Mouse (Mus musculus) adrenal gland, adult 8-10 months (tissue): ENCODE data around the gene Slc16a11. TPM values are rescaled to one million over a fixed set of nuclear protein-coding genes. Genes with fewer than 3 reads are reported as not detected.

Experiments
- DNase-seq: peaks from one replicate; pipeline ENCODE4 v3.0.0; 2022
- total RNA-seq, 4 experiments: library from RNA; stranded (reverse); gene quantifications; 2 replicates each; pipeline ENCODE4 v1.2.4; 2022

Slc16a11 gene
- total RNA-seq, 4 experiments from 2014 or later: 0.23 to 2.0 (median 0.86) TPM

DNA sequence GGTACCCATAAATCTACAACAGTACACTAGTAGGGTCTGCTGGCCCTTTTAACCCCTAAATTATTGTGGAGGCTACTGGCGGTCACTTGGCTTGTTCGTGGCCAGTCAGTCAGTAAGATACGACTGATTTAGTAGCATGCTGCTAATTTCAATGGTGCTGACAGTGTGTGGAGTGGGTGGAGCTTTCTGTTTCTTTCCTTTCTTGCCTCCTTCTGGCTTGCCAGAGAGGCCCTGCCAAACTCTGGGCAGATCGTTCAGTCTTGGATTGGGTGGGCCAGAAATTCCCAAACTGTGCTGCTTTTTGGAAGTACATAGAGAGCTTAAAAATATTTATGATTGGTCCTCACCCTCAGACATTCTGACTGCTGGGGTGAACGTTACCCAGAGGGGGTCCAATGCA, 14.6 kb downstream of the Slc16a11 start:
- no peak for DNase-seq

- no peak for DNase-seq
Measured at GRCm38 (mm10) chr11:70227661-70228245, 15.2 kb downstream of the Slc16a11 start.

GRCm38 (mm10) chr11:70228828-70229227, 16.3 kb downstream of the Slc16a11 start:
- DNase-seq: peak; percentile 79

DNA sequence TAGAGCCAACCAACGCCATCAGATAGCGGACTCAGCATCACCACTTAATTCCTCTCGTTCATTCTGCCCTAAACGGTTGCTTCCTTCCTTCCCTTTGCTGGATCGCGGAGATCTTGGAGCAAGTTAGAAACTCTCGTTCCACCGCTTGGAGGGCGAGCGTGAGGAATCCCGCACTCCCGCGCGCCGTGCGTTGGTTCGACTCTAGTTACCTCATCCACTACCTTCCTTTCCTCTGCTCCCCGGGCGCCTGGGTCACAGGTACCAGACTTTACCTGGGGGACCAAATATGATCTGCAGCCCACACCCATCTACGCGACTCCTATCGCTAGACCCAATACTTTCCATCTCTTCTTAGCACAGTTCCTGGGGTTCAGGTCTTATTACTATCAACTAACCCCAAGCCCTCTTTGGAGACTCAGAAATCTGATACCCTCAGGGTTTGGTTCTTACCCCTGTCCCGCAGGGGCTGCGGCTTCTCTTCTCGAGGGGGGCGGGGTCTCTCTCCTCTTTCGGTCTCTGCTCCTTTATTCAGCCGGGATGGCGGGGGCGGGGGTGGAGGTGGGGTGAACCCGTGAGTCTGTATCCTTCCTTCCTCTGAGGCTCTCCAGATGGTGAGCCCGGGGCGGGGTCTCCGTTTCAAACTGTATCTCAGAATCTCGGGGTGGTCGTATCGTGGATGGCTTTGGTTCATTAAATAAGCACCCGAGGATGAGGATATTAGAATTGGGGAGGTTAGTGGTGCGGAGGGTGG, 16.9 kb downstream of the Slc16a11 start, which contains the start of gene Bcl6b:
Bcl6b (minus strand) TSS at position 539 of the 751 bp plus-strand sequence.
- DNase-seq: no peak

DNA sequence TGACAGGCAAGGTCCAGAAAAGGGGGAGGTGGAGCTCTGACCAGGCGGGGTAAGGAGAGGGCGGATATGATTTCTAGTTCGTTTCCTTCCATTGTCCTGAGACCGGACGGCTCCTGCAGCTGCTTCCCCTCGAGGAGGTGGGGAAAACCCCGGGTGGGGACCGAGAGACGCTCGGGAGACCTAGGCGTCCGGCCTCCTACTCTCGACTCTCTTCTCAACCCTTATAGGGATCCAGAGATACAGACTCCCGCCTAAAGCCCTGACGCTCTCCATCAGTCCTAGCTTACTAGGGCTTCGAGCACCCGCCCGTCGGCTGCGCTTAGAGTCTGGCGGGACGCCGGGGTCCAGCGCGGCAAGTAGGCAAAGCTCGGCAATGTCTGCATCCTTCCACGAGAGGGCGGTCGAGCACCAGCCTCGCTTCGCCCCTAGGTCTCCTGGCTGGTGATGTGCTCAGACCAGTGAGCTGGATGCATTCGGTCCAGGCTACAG, 17.7 kb downstream of the Slc16a11 start:
- no peak for DNase-seq

- DNase-seq: no peak
Measured at GRCm38 (mm10) chr11:70232546-70232945, 20.0 kb downstream of the Slc16a11 start.

DNA sequence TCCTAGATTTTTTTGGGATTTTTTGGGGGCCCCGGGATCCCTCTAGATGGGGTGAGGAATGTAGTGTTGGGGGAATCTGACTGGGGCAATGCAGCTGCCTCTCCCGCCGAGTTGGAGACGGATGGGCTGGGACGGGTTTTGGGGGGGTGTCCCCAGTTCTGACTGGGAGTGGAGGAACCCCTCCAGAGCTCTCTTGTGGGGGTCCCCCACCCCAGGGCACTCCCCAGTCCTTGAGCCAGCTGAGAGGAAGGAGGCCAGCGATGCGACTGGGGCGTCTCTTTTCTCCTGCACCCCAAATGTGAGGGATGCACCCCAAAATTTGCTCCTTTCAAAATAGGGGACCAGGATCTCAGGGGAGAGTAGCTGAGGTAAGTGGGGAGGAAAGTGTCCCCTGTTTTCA, 20.5 kb downstream of the Slc16a11 start:
- no peak for DNase-seq

DNA sequence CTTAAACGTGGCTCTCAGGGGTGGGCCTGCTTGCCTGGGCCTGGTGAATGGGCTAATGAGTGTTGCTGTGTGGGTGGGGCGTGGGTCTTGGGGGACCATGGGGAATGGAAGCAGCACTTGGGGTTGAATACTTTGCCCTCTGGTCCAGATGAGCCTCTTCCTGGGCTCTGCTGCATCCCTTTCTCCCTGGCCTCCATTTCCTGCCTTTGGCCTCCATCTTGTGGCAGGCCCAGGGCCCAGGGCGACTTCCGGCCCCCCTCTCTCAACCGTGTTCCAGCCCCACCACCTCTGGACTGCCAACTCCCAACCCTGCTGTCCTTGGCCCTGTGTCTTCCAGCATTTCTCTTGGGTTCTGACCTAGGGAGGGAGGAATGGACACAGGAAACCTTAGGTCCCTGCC, 21.5 kb downstream of the Slc16a11 start:
- DNase-seq: no peak

GRCm38 (mm10) chr11:70234497-70234896, 21.9 kb downstream of the Slc16a11 start:
- no peak for DNase-seq

- no peak for DNase-seq
Measured at GRCm38 (mm10) chr11:70235254-70235900, 22.8 kb downstream of the Slc16a11 start.

DNA sequence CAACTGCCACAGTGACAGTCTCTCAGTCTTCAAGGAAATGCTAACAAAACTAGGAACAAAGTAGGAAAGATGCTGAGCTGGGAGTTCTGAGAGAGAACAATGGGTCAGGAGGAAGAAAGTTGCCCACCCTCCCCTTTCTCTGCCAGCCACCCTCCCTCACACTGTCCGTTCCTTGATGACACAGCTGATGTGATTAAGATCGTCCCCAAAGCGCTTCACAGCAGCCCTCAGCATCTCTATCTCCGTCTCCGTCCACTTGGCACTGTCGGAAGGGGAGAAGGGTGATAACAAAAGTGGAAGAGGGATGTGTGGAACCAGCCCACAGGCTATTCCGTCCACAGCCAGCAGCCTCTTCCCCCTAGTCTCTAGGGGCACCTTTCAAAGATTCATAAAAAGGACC, 24.2 kb downstream of the Slc16a11 start:
- no peak for DNase-seq

DNA sequence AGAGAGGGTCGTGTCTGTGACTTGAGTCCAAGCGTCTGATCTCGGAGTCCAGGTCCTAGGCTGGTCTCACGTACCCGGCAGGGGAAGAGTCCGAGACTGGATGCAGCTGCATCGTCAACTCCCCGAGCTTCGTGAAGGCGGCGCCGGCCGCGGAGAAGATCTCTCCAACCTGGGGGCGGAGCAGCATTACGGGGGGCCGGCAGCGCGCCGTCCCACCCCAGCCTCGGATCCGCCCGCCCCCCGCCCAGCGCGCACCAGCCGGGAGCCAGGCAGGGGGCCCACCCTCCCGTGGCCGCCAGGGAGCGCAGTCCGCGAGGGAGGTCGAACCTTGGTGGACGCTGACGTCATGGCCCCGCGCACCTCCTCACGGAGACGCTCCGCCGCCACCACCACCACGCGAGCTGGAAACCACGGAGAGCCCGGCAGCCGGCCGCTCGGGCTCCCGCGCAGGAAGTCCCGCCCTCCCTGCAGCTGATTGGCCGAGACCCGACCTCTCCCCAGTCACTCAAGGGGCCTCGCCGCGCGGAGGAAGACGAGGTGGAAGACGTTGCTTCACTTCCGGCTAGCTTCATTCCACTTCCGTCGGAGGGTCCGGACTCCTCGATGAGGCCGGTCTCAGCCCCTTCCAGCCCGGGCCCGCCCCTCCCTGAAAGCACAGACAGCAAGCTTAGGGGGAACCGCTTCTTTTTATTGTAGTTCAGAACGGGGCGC, 25.1 kb downstream of the Slc16a11 start, which contains the start of gene 0610010K14Rik:
0610010K14Rik (minus strand) TSS at position 458 of the 711 bp plus-strand sequence.
- peak; percentile 96 for DNase-seq

GRCm38 (mm10) chr11:70238591-70239440, 26.3 kb downstream of the Slc16a11 start:
- no peak for DNase-seq

DNA sequence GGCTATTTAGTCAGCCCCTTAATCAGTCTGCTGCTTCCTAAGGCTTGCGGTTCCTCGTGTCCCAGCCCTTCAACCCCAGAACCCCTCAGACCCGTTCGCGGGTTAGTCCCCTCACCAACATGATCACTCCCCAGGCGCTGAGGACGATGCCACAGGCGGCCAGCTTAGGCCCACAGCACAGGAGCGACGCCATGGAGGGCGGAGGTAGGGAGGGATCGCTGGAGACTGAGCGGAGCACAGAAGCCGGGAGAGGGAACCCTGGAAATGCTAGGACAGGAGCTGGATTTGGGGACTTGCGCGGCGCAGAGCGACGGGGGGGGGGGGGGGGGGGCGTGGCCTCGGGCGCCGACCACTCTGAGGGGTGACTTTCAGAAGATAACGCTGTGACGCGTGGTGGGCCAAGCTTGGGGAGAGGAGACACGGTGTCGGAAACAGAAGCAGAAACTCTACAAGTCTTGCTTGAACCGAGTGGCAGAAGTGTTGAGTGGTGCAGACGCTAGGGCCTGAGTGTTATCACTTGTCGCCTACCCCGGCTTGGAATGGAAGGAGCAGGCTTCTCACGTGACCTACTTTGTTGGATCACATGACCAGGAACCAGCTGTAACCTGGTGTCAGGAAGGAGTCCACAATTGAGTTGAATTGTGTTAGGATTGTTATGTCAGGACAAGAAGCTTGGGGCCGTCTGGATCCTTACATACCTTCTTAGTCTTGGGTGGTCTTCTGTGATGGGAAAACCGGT, 27.2 kb downstream of the Slc16a11 start, which contains the start of the genes Gm21988 and Rnasek:
Gm21988 (minus strand) TSS at position 290 of the 739 bp plus-strand sequence.
Rnasek (minus strand) TSS at position 302 of the 739 bp plus-strand sequence.
- DNase-seq: peak; percentile 75

DNA sequence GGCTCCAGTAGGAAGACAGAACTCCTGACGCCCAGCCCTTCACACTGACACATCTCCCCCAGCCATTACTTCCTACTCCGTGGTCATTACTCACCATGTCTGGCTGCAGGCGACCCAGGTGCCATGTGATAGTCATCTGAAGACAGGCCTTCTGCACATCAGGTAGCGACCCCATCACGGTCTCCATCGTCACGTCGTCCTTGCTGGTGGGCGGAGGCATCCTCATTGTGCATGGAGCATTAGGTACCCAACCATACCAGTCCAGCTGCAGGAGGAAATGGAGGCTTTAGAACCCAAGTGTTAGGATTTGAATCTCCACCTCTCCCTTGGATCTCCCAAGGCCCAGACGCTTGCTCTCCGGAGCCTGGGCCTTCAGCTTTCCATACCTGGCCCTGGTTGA, 30.0 kb downstream of the Slc16a11 start:
- DNase-seq: no peak

DNA sequence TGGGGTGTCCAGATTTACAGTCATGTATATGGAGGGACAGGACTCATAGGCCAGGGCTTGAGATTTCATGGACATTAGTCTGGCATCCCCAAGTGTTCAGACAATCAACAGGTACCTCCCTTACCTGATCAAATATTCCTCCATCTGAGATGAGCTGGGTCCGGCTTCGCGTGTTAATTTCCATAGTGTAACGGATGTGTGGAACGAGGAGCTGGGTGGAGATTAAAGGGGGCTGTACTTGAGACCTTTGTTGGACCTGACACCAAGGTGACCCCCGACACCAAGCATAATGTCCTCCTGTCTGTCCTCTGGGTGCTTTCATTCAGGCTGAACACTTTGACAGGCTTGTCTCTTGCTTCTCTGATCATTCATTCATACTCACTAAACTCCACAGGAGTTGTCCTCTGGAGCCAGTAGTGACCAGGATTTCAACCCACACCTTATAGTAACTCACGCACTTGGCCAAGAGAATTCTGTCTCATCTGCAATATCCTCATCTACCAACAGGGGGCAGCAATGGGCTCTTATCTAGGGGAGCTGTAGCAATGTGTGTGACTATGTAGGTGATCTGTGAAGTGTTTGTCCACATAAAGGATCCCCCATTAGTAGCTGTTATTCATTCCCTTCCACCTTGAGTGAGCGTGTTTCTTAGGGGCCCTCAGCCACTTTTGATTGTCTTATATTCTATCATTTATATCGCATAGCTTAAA, 34.7 kb downstream of the Slc16a11 start:
- DNase-seq: no peak

DNA sequence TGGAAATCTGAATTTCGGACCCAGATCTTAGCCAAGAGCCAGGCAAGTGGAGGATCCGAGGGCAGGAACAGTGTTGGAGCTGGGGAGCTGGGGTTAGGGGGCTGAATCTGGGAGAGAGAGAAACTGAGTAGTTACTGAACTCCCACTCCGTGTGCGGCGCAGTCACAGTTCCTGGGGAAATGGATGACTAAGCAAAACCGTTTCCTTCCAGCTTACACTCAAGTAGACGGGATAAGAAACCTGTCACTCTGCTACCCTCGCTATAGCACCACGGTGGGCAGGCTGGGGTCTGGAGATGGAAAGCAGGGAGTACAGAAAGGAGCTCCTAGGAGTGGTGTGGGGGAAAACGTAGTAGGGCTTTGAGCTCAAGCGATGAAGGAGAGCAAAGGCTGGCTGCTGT, 37.6 kb downstream of the Slc16a11 start:
- DNase-seq: no peak

DNA sequence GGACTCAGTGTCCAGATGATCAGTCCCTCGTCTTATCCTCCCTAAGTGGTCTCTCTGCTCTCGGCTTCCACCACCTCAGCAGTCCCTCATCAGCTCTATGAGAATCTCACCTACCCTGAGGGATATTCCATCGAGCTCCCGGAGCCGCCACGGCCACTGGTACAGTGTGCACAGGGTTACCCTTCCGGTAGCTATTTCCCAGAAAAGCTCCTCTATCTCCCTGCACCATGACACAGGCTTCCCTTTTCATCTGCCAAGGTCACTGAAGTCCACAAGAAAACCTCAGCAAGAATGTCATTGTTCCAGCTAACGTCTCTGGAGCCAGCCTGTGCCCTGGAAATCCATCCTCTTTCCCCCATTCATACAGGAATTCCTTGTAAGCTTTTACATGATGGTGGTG, 39.3 kb downstream of the Slc16a11 start:
- no peak for DNase-seq

- no peak for DNase-seq
Measured at GRCm38 (mm10) chr11:70254337-70254736, 41.8 kb downstream of the Slc16a11 start.

- DNase-seq: no peak
Measured at GRCm38 (mm10) chr11:70254931-70255531, 42.5 kb downstream of the Slc16a11 start, which contains the start of gene Alox12. Alox12 (minus strand) TSS chr11:70255353.
